Mouse (Mus musculus) cerebellum, postnatal 10 days (tissue): ENCODE data around the gene Zbtb20.

Source experiments
- DNase-seq, 2 experiments: peaks; one replicate each; pipeline ENCODE4 v3.0.0; 2021; ENCODE audit warnings: mixed read lengths in 2 of 2

Gene Zbtb20

GRCm38 (mm10) chr16:43574006-43574764 lies 698.5 kb downstream of the Zbtb20 start:
- peak; percentile 97 to 98 for DNase-seq

GRCm38 (mm10) chr16:43575066-43575465 lies 699.4 kb downstream of the Zbtb20 start:
- peak; percentile 55 for DNase-seq

- peak; percentile 32 to 34 for DNase-seq
Observed at GRCm38 (mm10) chr16:43575507-43575906, 699.8 kb downstream of the Zbtb20 start.

GRCm38 (mm10) chr16:43577399-43577798 lies 701.7 kb downstream of the Zbtb20 start:
- DNase-seq: peak; percentile 58 to 71

- no peak for DNase-seq
Observed at GRCm38 (mm10) chr16:43578351-43578750, 702.7 kb downstream of the Zbtb20 start.

- DNase-seq: peak; percentile 81 to 88
Observed at GRCm38 (mm10) chr16:43579111-43579510, 703.4 kb downstream of the Zbtb20 start.

GRCm38 (mm10) chr16:43580321-43580822 lies 704.7 kb downstream of the Zbtb20 start:
- DNase-seq: no peak

GRCm38 (mm10) chr16:43581551-43581950 lies 705.9 kb downstream of the Zbtb20 start:
- DNase-seq: no peak

- DNase-seq: no peak
Observed at GRCm38 (mm10) chr16:43586859-43587429, 711.3 kb downstream of the Zbtb20 start.

- DNase-seq: no peak
Observed at GRCm38 (mm10) chr16:43590704-43591493, 715.2 kb downstream of the Zbtb20 start.

- no peak for DNase-seq
Observed at GRCm38 (mm10) chr16:43592062-43592461, 716.4 kb downstream of the Zbtb20 start.

GRCm38 (mm10) chr16:43592801-43593200 lies 717.1 kb downstream of the Zbtb20 start:
- peak in 1 of 2 experiments; percentile 39 for DNase-seq

GRCm38 (mm10) chr16:43597375-43598060 lies 721.8 kb downstream of the Zbtb20 start:
- peak; percentile 54 to 63 for DNase-seq

GRCm38 (mm10) chr16:43599707-43600106 lies 724.0 kb downstream of the Zbtb20 start:
- no peak for DNase-seq

GRCm38 (mm10) chr16:43602573-43602972 lies 726.9 kb downstream of the Zbtb20 start:
- DNase-seq: no peak

GRCm38 (mm10) chr16:43603591-43604141 lies 728.0 kb downstream of the Zbtb20 start:
- DNase-seq: no peak

GRCm38 (mm10) chr16:43604399-43605013 lies 728.8 kb downstream of the Zbtb20 start:
- no peak for DNase-seq

GRCm38 (mm10) chr16:43607086-43607485 lies 731.4 kb downstream of the Zbtb20 start:
- DNase-seq: no peak

GRCm38 (mm10) chr16:43608066-43608465 lies 732.4 kb downstream of the Zbtb20 start:
- DNase-seq: peak; percentile 21 to 30

- no peak for DNase-seq
Observed at GRCm38 (mm10) chr16:43610375-43610774, 734.7 kb downstream of the Zbtb20 start.

- no peak for DNase-seq
Observed at GRCm38 (mm10) chr16:43616348-43616747, 740.7 kb downstream of the Zbtb20 start.

- no peak for DNase-seq
Observed at GRCm38 (mm10) chr16:43617346-43617745, 741.7 kb downstream of the Zbtb20 start.
